Mouse (Mus musculus) lung, embryonic 15.5 days (tissue): Measurements from ENCODE around the gene Gskip. TPM values are rescaled to one million over a fixed set of nuclear protein-coding genes. Genes with fewer than 3 reads are reported as not detected.

Experiments used
- ATAC-seq: fragments of 200-750 bp; cut with Nextera tagmentation; 2 replicates; pipeline ENCODE4 v1.8.0; 2017; ENCODE audit warnings: moderate number of reproducible peaks, borderline replicate concordance; ENCODE audit not compliant: low FRiP score, low TSS enrichment; ENCODE audit errors: extremely low read depth
- H3K27ac ChIP-seq: fragments of 300-500 bp; sonication (generic); 2 replicates; pipeline ENCODE4 v1.5.1; 2015; ENCODE audit warnings: moderate library complexity, mild to moderate bottlenecking, inconsistent platforms
- H3K27me3 ChIP-seq: fragments of 300-500 bp; sonication (generic); 2 replicates; pipeline ENCODE4 v1.6.1; 2015; ENCODE audit warnings: inconsistent platforms
- H3K36me3 ChIP-seq: fragments of 300-500 bp; sonication (generic); 2 replicates; pipeline ENCODE4 v1.6.1; 2015; ENCODE audit warnings: inconsistent platforms
- H3K4me1 ChIP-seq: fragments of 300-500 bp; sonication (generic); 2 replicates; pipeline ENCODE4 v1.6.1; 2015; ENCODE audit warnings: inconsistent platforms
- H3K4me2 ChIP-seq: fragments of 300-500 bp; sonication (generic); 2 replicates; pipeline ENCODE4 v1.6.1; 2015; ENCODE audit warnings: inconsistent platforms, mild to moderate bottlenecking, moderate library complexity
- H3K4me3 ChIP-seq: fragments of 300-500 bp; sonication (generic); 2 replicates; pipeline ENCODE4 v1.5.1; 2015; ENCODE audit warnings: mild to moderate bottlenecking, inconsistent platforms
- H3K9ac ChIP-seq: fragments of 300-500 bp; sonication (generic); 2 replicates; pipeline ENCODE4 v1.6.1; 2015; ENCODE audit warnings: inconsistent platforms
- H3K9me3 ChIP-seq: fragments of 300-500 bp; sonication (generic); 2 replicates; pipeline ENCODE4 v1.6.1; 2016; ENCODE audit warnings: inconsistent platforms
- WGBS: fragments of 180-500 bp; shearing (Covaris S2); methylation state at CpG from one replicate; pipeline ENCODE4 v1.1.7; 2015; 5-methylcytosine and 5-hydroxymethylcytosine counted together
- polyA plus RNA-seq: library from polyadenylated mRNA; unstranded; fragments of >200 nt; fragmentation: Nextera tagmentation; extraction: Ambion mirVana; gene quantifications from 2 replicates; pipeline ENCODE4 v1.2.1, GENCODE M21; 2015

Gskip gene
- polyA plus RNA-seq, 1 experiment from 2014 or later, result 29.7 TPM

- no peaks in the 10 kb centered on the region for H3K27me3 ChIP-seq
- ATAC-seq, result no peak
- peaks cover 19% of the 10 kb centered on the region for H3K4me1 ChIP-seq
- H3K36me3 ChIP-seq, result peaks cover 5% of the 10 kb centered on the region; the same call in 1 of the 2 replicates
- H3K4me3 ChIP-seq, result no peak overlapping the region
- H3K4me2 ChIP-seq, result no peak overlapping the region
- H3K27ac ChIP-seq, result no peak overlapping the region
- WGBS, result 71% methylated on average over 4 of the region's 4 CpGs
- H3K9me3 ChIP-seq, result no peaks in the 10 kb centered on the region
- H3K9ac ChIP-seq, result no peak overlapping the region
Measured at GRCm38 (mm10) chr12:105688546-105688945, 3.9 kb downstream of the Gskip start.

- Histone ChIP-seq H3K4me2 (no peak overlapping the region), H3K27ac (no peak overlapping the region), H3K4me3 (no peak overlapping the region), H3K9ac (no peak overlapping the region), H3K4me1 (peaks cover 13% of the 10 kb centered on the region), H3K36me3 (peaks cover 5% of the 10 kb centered on the region; the same call in 1 of the 2 replicates), H3K9me3 (no peaks in the 10 kb centered on the region), H3K27me3 (no peaks in the 10 kb centered on the region)
- WGBS, result 88% methylated on average over 13 of the region's 13 CpGs
- no peak for ATAC-seq
Measured at GRCm38 (mm10) chr12:105689435-105689834, 4.8 kb downstream of the Gskip start.

GRCm38 (mm10) chr12:105694021-105694420 lies 9.4 kb downstream of the Gskip start:
- Histone ChIP-seq H3K4me3 (no peak overlapping the region), H3K27me3 (no peaks in the 10 kb centered on the region), H3K36me3 (peaks cover 6% of the 10 kb centered on the region; the same call in 1 of the 2 replicates), H3K9ac (no peak overlapping the region), H3K4me2 (no peak overlapping the region), H3K4me1 (no peaks in the 10 kb centered on the region), H3K27ac (no peak overlapping the region), H3K9me3 (no peaks in the 10 kb centered on the region)
- no peak for ATAC-seq
- WGBS, result 97% methylated on average over 2 of the region's 2 CpGs

GRCm38 (mm10) chr12:105695848-105696247 lies 11.2 kb downstream of the Gskip start:
- Histone ChIP-seq H3K9me3 (no peaks in the 10 kb centered on the region), H3K9ac (no peak overlapping the region), H3K4me2 (no peak overlapping the region), H3K27ac (no peak overlapping the region), H3K36me3 (0 out of 2 replicates have a peak, but pooled peaks cover 8% of the 10 kb centered on the region), H3K27me3 (no peaks in the 10 kb centered on the region), H3K4me1 (no peaks in the 10 kb centered on the region), H3K4me3 (no peak overlapping the region)
- ATAC-seq, result no peak
- WGBS, result 82% methylated on average over 7 of the region's 7 CpGs

- no peak overlapping the region for H3K27ac ChIP-seq
- peaks cover 14% of the 10 kb centered on the region; the same call in 1 of the 2 replicates for H3K36me3 ChIP-seq
- H3K4me3 ChIP-seq, result no peak overlapping the region
- no peaks in the 10 kb centered on the region for H3K27me3 ChIP-seq
- WGBS, result 88% methylated on average over 8 of the region's 8 CpGs
- no peak for ATAC-seq
- no peaks in the 10 kb centered on the region for H3K4me1 ChIP-seq
- no peaks in the 10 kb centered on the region for H3K9me3 ChIP-seq
- no peak overlapping the region for H3K4me2 ChIP-seq
- H3K9ac ChIP-seq, result no peak overlapping the region
Measured at GRCm38 (mm10) chr12:105697104-105697780, 12.6 kb downstream of the Gskip start.

- Histone ChIP-seq H3K4me3 (no peak overlapping the region), H3K4me2 (no peak overlapping the region), H3K27me3 (no peaks in the 10 kb centered on the region), H3K9me3 (no peaks in the 10 kb centered on the region), H3K27ac (no peak overlapping the region), H3K9ac (no peak overlapping the region), H3K4me1 (peaks cover 1% of the 10 kb centered on the region; the same call in 1 of the 2 replicates), H3K36me3 (peaks cover 14% of the 10 kb centered on the region; the same call in 1 of the 2 replicates)
- 85% methylated on average over 12 of the region's 12 CpGs for WGBS
- no peak for ATAC-seq
Measured at GRCm38 (mm10) chr12:105700433-105700832, 15.8 kb downstream of the Gskip start.

- Histone ChIP-seq H3K9ac (no peak within 1 kb of the TSS), H3K9me3 (no peaks in the 10 kb centered on the region), H3K4me3 (0 out of 2 replicates have a peak within 1 kb of the TSS, but pooled peaks have one; percentile 8), H3K36me3 (peaks cover 5% of the 10 kb centered on the region; the same call in 1 of the 2 replicates), H3K4me1 (peaks cover 6% of the 10 kb centered on the region; the same call in 1 of the 2 replicates), H3K27ac (no peak within 1 kb of the TSS), H3K4me2 (peak within 1 kb of the TSS; percentile 43), H3K27me3 (no peaks in the 10 kb centered on the region)
- ATAC-seq, result peak; percentile 94
- 9% methylated on average over 22 of the region's 22 CpGs for WGBS
Measured at GRCm38 (mm10) chr12:105705799-105706487, 21.3 kb downstream of the Gskip start, which contains the start of gene Ak7. Ak7 (plus strand) TSS chr12:105705976.

GRCm38 (mm10) chr12:105718616-105719015 lies 34.0 kb downstream of the Gskip start:
- Histone ChIP-seq H3K9ac (no peak overlapping the region), H3K36me3 (no peaks in the 10 kb centered on the region), H3K4me1 (no peaks in the 10 kb centered on the region), H3K27me3 (no peaks in the 10 kb centered on the region; the same call in 1 of the 2 replicates), H3K4me2 (peak overlapping the region; percentile 23; the same call in 1 of the 2 replicates), H3K27ac (no peak overlapping the region), H3K4me3 (no peak overlapping the region), H3K9me3 (no peaks in the 10 kb centered on the region)
- WGBS, result 59% methylated on average over 17 of the region's 17 CpGs
- no peak for ATAC-seq

GRCm38 (mm10) chr12:105720196-105720595 lies 35.6 kb downstream of the Gskip start:
- Histone ChIP-seq H3K9ac (no peak overlapping the region), H3K4me2 (no peak overlapping the region), H3K4me3 (no peak overlapping the region), H3K9me3 (no peaks in the 10 kb centered on the region), H3K27ac (no peak overlapping the region), H3K36me3 (no peaks in the 10 kb centered on the region), H3K4me1 (no peaks in the 10 kb centered on the region), H3K27me3 (no peaks in the 10 kb centered on the region; the same call in 1 of the 2 replicates)
- 64% methylated on average over 3 of the region's 3 CpGs for WGBS
- ATAC-seq, result no peak

GRCm38 (mm10) chr12:105721452-105722132 lies 37.0 kb downstream of the Gskip start:
- H3K27ac ChIP-seq, result no peak overlapping the region
- no peaks in the 10 kb centered on the region for H3K36me3 ChIP-seq
- no peaks in the 10 kb centered on the region for H3K9me3 ChIP-seq
- no peaks in the 10 kb centered on the region for H3K4me1 ChIP-seq
- H3K9ac ChIP-seq, result no peak overlapping the region
- no peaks in the 10 kb centered on the region; the same call in 1 of the 2 replicates for H3K27me3 ChIP-seq
- no peak overlapping the region for H3K4me2 ChIP-seq
- no peak for ATAC-seq
- no peak overlapping the region for H3K4me3 ChIP-seq
- WGBS, result 50% methylated on average over 14 of the region's 14 CpGs

- peak; percentile 23; the same call in 1 of the 2 replicates for ATAC-seq
- Histone ChIP-seq H3K9me3 (no peaks in the 10 kb centered on the region), H3K4me2 (no peak overlapping the region), H3K4me1 (no peaks in the 10 kb centered on the region), H3K27ac (no peak overlapping the region), H3K4me3 (no peak overlapping the region), H3K36me3 (no peaks in the 10 kb centered on the region), H3K9ac (no peak overlapping the region), H3K27me3 (no peaks in the 10 kb centered on the region; the same call in 1 of the 2 replicates)
- 2% methylated on average over 5 of the region's 5 CpGs for WGBS
Measured at GRCm38 (mm10) chr12:105722657-105723056, 38.0 kb downstream of the Gskip start.
